ENCODE assay signal across 9 mouse cellular contexts in genomic region chrX:112370577-112371410, GRCm38 (mm10). TPM values are rescaled to one million over a fixed set of nuclear protein-coding genes. Genes with fewer than 3 reads are reported as not detected.
DNase-seq lines count a peak whose midpoint lies in the region; ATAC-seq and TF ChIP-seq lines count a peak whose summit lies in the region.
"Not testable (repeated sequence)": the region's sequence is repeated elsewhere in the genome, so short reads cannot be mapped to it uniquely, and the experiment has no call there.
"Had no signal": no experiment of that assay in that cellular context is flagged by ENCODE, and none has a peak within 500 bp of the region (broad histone marks: within the 10 kb centered on the region; RNA-seq: fewer than 3 reads in every experiment).

No protein-coding gene starts in this region.

- whole genome bisulfite sequencing in forebrain, embryonic 12.5 days, result 84% methylated on average over 5 of the region's 5 CpGs
- WGBS in heart, embryonic 13.5 days, result 74% methylated on average over 5 of the region's 5 CpGs
- 86% methylated on average over 5 of the region's 5 CpGs for WGBS in kidney, embryonic 14.5 days
- 86% methylated on average over 5 of the region's 5 CpGs for WGBS in limb, embryonic 14.5 days
- 84% methylated on average over 5 of the region's 5 CpGs for WGBS in midbrain, embryonic 15.5 days

- ATAC-seq in forebrain, embryonic 12.5 days (ENCODE audit: low FRiP score), result peak; percentile 100
- peak; percentile 100 for ATAC-seq in heart, embryonic 13.5 days (ENCODE audit: extremely low read depth, insufficient number of reproducible peaks, low FRiP score, low TSS enrichment)
- ATAC-seq in kidney, embryonic 14.5 days (ENCODE audit: low FRiP score, low TSS enrichment), result peak; percentile 100
- ATAC-seq in limb, embryonic 14.5 days (ENCODE audit: low FRiP score, low read depth), result peak; percentile 95
- ATAC-seq in midbrain, embryonic 15.5 days (replicated peaks), result peak; percentile 99

- H3K9ac ChIP-seq in forebrain, embryonic 12.5 days; heart, embryonic 13.5 days; kidney, embryonic 14.5 days (ENCODE audit: low read depth, low read length); limb, embryonic 14.5 days (ENCODE audit: low read depth, low read length, severe bottlenecking); midbrain, embryonic 15.5 days: not testable (repeated sequence)

- not testable (repeated sequence) for H3K4me2 ChIP-seq in forebrain, embryonic 12.5 days; heart, embryonic 13.5 days; kidney, embryonic 14.5 days (replicated peaks; ENCODE audit: low read depth, low read length); limb, embryonic 14.5 days (replicated peaks; ENCODE audit: low read depth, low read length, severe bottlenecking); midbrain, embryonic 15.5 days

- TF ChIP-seq POLR2A in limb, embryonic 14.5 days (IDR thresholded peaks at IDR 0.05; ENCODE audit: borderline replicate concordance, extremely low read depth, insufficient read depth, insufficient read length), result not testable (repeated sequence)

- DNase-seq in B cell, adult 2 months, result peak; percentile 63 to 71
- peak; percentile 9 for DNase-seq in c-Kit-negative CD71-positive TER-119-positive erythroid progenitor cells, embryonic 14.5 days (ENCODE audit: low read depth, low spot score)
- peak; percentile 25 for DNase-seq in limb, embryonic 14.5 days (ENCODE audit: low spot score)
- DNase-seq in spleen, postnatal 14 days (ENCODE audit: low spot score in 2 of 2), result peak; percentile 7 to 12

- H3K27me3 ChIP-seq in forebrain, embryonic 12.5 days; heart, embryonic 13.5 days (replicated peaks); kidney, embryonic 14.5 days (ENCODE audit: control insufficient read depth, insufficient read depth, low read length); limb, embryonic 14.5 days (ENCODE audit: control insufficient read depth, insufficient read depth, low read length); midbrain, embryonic 15.5 days (replicated peaks): not testable (repeated sequence)

- not testable (repeated sequence) for H3K27ac ChIP-seq in forebrain, embryonic 12.5 days; heart, embryonic 13.5 days (replicated peaks); kidney, embryonic 14.5 days (ENCODE audit: low read depth, low read length); limb, embryonic 14.5 days (replicated peaks; ENCODE audit: low read depth, low read length); midbrain, embryonic 15.5 days

- not testable (repeated sequence) for H3K4me1 ChIP-seq in forebrain, embryonic 12.5 days; heart, embryonic 13.5 days; kidney, embryonic 14.5 days (ENCODE audit: control insufficient read depth, insufficient read depth, low read length); limb, embryonic 14.5 days (ENCODE audit: control insufficient read depth, insufficient read depth, low read length); midbrain, embryonic 15.5 days

- not testable (repeated sequence) for H3K4me3 ChIP-seq in forebrain, embryonic 12.5 days (replicated peaks); heart, embryonic 13.5 days; kidney, embryonic 14.5 days (ENCODE audit: low read length); limb, embryonic 14.5 days (replicated peaks; ENCODE audit: low read length); midbrain, embryonic 15.5 days

- not testable (repeated sequence) for H3K36me3 ChIP-seq in forebrain, embryonic 12.5 days (replicated peaks); heart, embryonic 13.5 days; kidney, embryonic 14.5 days (ENCODE audit: control insufficient read depth, insufficient read depth, low read length); limb, embryonic 14.5 days (ENCODE audit: control insufficient read depth, insufficient read depth, low read length); midbrain, embryonic 15.5 days (replicated peaks)

- not testable (repeated sequence) for H3K9me3 ChIP-seq in forebrain, embryonic 12.5 days; heart, embryonic 13.5 days; kidney, embryonic 14.5 days (ENCODE audit: control insufficient read depth, low read length); limb, embryonic 14.5 days (ENCODE audit: control insufficient read depth, low read length); midbrain, embryonic 15.5 days

RNA-seq across cellular contexts. Expression of gene Satl1, which starts 35.8 kb away (rescaled TPM):
- not detected in 2 replicates for polyA plus RNA-seq in forebrain, embryonic 12.5 days (2016; fragmentation: Nextera tagmentation; extraction: Ambion mirVana)
- polyA plus RNA-seq in heart, embryonic 13.5 days (2015; fragmentation: Nextera tagmentation; extraction: Ambion mirVana), result not detected in 2 replicates
- not detected in 2 replicates for polyA plus RNA-seq in kidney, embryonic 14.5 days (2014; fragmentation: Nextera tagmentation; extraction: Ambion mirVana)
- polyA plus RNA-seq in limb, embryonic 14.5 days (2012; rRNA removed), result not detected in 2 replicates
- not detected in 2 replicates for polyA plus RNA-seq in limb, embryonic 14.5 days (2014; fragmentation: Nextera tagmentation; extraction: Ambion mirVana)
- polyA plus RNA-seq in midbrain, embryonic 15.5 days (2015; fragmentation: Nextera tagmentation; extraction: Ambion mirVana), result 0.06 TPM in 1 of 2 replicates, not detected in the other
- polyA plus RNA-seq: small intestine, adult 2 months had no signal

RNA-seq across cellular contexts. Expression of gene Apool, which starts 59.7 kb away (rescaled TPM):
- 43.8 and 45.1 TPM in 2 replicates for polyA plus RNA-seq in forebrain, embryonic 12.5 days (2016; fragmentation: Nextera tagmentation; extraction: Ambion mirVana)
- polyA plus RNA-seq in heart, embryonic 13.5 days (2015; fragmentation: Nextera tagmentation; extraction: Ambion mirVana), result 71.7 and 81.5 TPM in 2 replicates
- 59.9 and 76.0 TPM in 2 replicates for polyA plus RNA-seq in kidney, embryonic 14.5 days (2014; fragmentation: Nextera tagmentation; extraction: Ambion mirVana)
- polyA plus RNA-seq in limb, embryonic 14.5 days (2012; rRNA removed), result 14.0 and 24.2 TPM in 2 replicates
- polyA plus RNA-seq in limb, embryonic 14.5 days (2014; fragmentation: Nextera tagmentation; extraction: Ambion mirVana), result 55.7 and 58.0 TPM in 2 replicates
- 15.1 and 18.5 TPM in 2 replicates for polyA plus RNA-seq in midbrain, embryonic 15.5 days (2015; fragmentation: Nextera tagmentation; extraction: Ambion mirVana)

Comparison
In these comparisons a context has a peak if more than half of its experiments do, and no peak if none do; other contexts are left out.
1. DNase-seq: peak in every context shown above with its lines; median percentile 67 in B cell, adult 2 months; 25 in limb, embryonic 14.5 days; 10 in spleen, postnatal 14 days; 9 in c-Kit-negative CD71-positive TER-119-positive erythroid progenitor cells, embryonic 14.5 days.